Mouse (Mus musculus): Measurements from ENCODE around the gene Nnat.

Gene Nnat

DNA sequence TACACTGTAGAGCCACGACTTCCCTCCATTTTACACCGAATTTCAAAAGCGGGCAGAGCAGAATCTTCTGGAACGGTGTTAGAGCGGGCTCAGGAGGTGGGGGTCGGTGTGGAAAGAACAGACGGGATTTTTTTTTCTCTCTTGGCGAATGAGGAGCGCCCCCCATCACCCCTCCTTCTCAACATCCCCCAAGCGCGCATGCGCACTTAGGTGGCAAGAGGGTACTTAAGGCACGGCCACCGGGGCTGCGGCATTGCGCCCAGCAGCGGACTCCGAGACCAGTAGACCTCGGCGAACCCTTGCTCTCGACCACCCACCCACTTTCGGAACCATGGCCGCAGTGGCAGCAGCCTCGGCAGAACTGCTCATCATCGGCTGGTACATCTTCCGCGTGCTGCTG, at the start of gene Nnat:
Gene Nnat (plus strand): TSS at position 221 of the 400 bp plus-strand sequence.
- DNase-seq, result no peak

DNA sequence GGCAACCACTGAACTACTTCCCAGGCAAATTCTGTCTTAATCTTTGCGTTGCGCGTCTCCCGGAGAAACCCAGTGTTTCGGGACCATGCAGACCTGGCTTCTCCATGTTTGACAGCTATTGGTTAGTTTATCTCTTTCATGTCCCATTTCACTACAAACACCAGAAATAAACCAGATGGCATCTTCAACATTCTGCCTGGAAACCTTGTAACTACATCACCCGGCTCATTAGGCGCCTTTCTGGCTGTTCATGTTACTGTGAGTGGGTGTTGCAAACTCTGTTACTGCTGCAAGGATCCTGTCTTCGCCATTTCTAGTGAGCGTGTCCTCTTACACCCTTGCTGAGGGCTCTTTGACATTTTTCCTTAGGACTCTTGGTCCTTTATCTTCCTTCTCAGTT, 47.0 kb upstream of the Nnat start:
- no peak for DNase-seq

DNA sequence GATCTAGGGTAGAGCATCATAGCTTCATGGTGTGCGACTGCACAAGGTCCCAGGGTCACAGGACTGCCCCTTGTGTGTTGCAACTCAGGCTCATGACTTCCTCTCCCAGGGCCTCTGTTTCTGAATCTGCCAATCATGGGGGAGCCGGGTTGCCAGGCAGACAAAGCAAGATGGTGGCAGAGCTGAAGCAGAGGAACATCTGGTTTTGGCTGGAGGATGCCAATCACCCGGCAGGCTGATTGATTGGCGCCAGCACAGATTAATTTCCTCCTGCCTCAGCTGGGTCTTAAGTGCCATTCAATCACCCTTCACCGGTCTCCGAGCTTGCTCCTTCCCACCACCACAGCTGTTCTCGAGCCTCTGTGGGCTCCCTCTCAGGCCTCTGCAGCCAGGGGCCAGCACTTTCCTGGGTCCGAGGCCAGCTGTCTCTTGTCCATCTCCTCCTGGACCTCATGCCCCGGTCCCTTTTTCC, 46.1 kb upstream of the Nnat start:
- DNase-seq, result peak in 1 of 2 experiments; percentile 5

DNA sequence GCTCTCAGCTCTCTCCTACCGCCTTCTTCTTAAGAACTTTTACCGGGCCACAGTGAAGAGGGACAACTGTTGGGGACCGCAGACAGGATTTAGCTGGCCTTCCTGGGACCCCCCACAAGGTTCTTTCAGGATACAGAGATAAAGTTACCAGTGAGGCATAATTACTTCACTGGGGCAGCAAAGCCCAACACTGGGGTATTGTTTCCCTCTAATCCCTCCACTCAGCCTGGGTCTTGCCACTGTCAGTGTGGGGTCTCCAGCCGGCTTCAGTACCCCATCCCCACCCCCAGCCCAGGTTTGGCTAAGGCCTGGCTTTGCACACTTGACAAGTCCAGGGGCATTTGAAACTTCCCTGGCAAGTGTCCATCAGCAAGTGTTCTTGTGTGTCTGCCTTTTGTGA, 45.5 kb upstream of the Nnat start:
- no peak for DNase-seq

DNA sequence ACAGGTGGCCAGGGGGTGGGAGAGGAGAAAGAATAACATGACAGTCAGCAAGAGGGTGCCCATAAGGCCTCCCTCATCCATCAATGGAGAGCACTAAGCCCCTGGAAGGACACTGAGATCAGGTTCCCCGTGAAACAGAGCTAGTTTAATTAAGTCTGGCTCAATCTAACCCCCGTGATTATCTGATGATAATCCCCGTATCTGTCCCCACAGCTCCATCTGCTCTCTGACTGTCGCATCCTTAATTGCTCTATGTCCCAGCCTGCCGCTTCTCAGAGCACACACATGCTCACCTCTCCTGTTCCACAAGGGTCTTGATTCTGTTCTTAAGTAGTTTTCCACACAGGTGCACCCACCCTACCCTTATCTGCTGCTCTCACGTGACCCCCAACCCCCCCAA, 42.4 kb upstream of the Nnat start:
- no peak for DNase-seq

DNA sequence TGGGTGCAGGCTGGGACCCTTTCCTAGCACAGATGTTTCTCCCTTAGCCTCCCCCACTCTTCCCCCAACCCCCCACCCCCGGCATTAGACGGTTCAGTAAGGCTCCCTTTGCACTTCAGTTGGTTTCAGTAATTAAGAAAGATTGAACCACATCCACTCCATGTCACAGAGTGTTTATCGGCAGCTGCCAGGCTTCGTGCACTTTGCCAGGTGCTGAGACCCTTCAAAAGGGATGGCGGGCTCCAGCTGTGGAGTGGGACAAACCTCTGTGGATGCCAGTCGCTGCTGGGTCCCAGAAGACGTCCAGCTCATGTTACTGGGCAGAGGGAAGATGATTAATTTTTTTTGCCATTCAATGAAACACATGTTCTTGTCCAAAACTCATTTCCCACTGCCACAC, 41.4 kb upstream of the Nnat start:
- no peak for DNase-seq

DNA sequence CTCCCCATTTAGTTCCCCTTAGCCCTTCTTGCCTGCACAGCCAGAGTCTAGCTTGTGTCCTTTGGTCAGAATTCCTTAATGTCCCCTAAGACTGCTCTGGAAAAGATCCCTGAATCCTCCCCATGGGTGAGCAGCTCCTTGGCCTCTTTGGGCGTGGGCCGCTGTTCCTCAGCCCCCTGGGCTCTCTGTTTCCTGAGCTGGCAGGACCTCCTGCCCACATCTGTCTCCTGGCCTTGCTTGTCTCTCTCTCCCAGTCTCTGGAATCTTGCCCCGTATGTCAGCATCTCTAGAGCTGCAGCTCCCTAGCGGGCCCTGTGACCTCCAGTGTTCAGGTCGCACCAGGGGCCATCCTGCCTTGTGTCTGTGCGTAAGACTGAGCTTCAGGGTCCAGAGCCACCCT, 40.4 kb upstream of the Nnat start:
- DNase-seq, result no peak

DNA sequence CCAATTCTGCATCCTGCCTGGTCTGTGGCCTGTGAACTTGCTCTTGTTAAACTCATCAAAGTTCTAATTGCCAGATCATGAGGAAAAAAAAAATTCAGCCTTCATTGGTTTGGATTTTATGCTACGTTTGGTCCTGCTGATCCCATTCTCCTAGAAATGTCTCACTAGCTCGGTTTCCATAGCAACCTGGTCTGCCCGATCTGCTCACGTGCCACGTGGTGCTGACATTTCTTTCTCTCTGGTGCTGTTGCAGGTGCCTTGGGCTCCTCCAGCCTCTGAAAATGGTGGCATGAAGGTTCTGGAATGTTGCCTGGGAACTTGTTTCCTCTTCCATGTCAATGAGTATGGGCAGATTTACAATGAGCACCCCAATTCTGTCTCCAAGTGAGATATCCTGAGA, 39.4 kb upstream of the Nnat start:
- no peak for DNase-seq

DNA sequence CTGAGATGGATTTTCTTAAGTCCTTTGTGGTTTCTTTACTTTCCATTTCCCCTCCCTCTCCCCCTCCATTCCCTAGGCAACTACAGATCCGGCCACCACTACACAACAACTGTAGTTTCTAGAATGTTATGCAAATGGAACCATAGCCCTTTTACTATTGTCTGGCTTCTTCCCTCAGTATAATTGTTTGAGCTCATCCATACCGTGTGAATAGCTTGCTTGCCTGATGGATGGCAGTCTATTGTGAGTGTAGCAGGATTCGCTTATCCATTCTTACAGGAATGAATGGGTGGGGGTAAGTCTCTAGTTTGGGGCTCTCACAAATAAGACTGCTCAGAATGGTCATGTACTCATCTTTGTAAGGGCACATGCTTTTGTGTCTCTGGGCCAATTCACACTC, 37.3 kb upstream of the Nnat start:
- DNase-seq, result no peak

DNA sequence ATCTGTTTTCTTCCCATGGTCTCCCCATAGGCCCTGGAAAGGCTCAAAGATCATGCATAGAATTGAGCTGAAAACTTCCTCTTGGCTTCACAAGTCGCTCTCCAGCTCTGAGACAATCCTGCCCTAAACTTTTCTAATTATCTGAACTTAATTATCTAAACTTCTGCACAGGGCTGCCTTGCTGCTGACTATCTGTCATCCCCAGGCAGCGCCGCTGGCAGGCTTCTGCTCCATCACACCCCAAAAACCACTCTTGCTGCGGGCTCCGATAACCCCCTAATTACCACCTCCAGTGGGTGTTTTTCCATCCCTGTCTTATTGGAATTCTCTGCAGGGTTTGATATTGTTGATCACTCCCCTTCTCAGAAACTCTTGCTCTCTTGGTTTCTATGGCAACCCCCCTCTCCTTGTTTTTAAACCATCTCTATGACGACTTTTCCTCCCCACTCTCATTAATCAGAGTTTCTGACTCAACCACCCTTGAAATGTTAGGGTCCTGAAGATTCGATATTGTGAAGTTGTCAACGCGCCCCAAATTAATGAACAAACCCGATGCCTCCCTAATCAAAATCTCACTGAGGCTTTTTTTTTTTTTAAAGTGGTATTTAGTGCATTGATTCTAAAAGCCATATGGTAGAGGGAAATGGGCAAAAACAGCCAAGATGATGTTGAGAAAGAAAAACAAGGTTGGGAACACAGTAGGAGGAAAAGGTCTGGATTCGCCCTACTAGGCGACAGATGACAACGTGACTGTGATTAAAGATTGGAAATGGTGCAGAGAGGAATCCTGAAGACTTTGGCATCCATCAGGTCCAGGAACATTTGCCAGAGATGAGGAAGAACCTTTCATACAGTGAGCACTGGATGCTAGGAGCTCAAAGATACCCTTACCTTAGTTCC, 29.6 kb upstream of the Nnat start:
- no peak for DNase-seq

DNA sequence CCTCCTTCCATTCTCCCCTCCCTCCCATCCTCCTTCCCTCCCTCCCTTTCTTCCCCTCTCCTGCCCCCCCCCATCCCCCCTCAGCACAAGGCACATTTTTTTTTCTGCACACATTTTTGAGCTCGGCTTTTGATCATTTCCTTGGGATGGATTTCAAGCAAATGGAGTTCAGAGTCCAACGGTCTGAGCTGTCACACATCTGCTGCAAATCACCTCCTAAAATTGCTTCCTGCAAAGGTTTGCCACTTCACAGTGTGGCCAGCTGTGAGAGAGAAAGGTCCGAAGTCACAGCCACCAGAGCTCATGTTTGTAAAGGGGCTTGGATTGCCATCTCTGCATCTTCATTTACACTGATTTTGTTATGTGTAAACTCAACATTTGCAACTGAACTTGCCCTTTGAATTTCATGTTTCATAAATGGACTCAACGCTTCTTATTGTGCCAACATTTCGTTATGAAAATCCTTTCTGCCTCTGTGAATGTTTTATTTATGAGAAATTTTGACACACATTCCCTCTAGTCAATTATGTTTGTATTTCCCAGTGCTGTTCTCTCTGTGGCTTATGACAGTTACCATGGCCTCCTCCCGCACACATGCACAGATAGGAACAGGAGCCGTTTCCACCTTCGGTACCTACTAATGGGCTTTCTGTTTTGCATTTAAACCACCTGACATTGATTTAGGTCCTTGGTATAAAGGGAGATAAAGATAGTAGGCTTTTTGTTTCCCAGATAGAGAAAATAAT, 28.0 kb upstream of the Nnat start:
- no peak for DNase-seq

DNA sequence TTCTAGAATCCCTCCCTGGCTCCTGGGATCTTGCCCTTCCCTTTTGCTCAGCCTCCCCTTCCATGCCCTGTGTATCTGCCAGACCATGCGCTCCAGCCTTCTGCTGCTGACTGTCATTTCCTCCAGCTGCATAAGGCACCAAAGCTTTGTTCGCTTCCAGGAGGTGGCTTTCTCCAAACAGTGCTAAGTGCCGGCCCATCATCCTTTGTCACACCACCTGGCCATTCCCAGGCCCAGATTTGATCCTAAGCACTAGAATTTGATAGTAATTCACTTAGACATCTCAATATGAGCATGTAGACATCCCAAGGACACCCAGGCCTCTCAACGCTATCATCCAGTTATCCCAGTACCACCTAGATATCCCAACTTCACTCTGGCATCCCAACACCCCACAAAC, 25.7 kb upstream of the Nnat start:
- DNase-seq, result no peak

DNA sequence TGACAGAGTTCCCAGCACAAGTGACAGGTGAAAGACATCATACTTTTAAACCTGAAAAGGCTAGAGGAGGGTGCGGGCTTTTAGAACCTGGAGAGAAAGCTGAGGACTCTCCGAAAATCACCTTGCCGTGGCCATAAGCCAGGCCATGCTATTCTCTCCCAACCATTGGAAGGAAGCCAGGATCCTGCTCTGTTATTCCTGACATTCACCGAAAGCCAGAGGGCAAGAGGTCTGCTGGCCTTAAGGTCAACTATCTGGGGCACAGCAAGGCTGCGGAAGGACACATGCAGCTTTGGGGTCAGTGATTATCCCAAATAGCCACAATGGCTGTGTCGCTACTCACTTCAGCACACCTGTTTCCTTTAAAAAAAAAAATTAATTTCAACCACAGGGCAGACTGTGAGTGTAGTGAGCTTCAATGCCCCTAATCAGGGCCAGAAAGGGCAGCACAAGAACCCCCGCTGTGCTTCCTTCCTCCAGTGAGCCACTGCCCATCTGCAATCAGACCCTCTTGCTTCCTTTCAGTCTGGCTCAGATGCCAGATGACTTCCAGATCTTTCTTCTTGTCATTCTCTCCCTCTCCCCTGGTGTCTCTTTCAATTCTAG, 23.3 kb upstream of the Nnat start:
- DNase-seq, result no peak

DNA sequence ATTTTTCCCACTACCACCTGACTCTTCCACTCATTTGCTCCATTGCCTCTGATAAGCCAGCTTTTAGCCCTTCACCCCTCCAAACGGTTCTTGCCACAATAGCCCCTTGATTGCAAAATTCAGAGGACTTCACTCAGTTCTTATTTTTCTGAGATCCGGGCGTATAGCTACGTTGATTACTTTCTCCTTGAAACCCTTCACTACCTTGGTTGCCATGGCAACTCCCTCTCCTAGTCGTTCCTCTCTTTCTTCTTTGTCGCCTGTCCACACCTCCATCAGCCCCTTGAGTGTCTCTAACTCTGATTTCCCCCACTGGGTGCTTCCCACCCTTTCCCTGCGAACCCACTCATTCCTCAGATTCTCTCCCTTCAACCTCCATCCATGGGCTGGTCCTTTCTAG, 22.8 kb upstream of the Nnat start:
- DNase-seq, result no peak

DNA sequence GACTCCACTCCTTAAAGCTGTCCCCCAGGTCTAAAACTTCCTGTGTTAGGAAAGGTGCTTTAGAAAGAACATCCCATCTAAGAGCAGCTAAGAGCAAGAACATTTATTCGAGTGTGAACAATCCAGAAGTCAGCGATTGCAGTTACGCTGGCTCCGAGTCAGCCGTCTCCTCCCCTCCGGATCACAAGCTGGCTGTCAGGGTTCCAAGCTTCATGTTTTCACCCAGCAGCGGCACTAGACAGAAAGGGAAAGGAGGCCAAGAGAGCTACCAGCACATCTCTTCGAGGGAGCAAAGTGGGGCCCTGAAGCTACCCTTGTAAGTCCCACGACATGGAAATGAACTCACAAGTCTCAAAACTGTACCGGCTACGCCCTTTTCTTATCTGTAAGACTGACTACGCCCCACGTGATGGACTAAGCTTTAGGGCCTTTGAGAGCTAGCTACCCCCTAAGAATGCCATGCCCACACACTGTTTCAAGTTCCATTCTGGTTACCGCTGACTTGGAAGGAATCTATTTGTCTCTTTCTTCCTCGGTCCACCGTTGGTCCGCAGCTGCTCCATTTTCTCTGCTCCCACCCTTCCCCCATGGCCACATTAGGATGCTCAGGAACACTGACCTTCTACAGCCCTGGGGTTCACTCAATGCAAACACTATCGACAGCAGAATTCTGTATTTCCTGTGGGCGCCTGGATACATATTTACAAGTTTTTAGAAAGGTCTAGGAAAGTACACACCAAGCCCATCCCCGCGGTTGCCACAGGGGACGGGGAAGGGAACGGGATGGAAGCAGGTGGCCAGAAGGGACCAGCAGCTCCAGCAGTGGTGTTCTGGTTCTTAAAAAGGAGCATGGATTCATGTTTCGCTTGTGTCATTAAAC, 19.6 kb upstream of the Nnat start:
- peak; percentile 45 to 62 for DNase-seq

DNA sequence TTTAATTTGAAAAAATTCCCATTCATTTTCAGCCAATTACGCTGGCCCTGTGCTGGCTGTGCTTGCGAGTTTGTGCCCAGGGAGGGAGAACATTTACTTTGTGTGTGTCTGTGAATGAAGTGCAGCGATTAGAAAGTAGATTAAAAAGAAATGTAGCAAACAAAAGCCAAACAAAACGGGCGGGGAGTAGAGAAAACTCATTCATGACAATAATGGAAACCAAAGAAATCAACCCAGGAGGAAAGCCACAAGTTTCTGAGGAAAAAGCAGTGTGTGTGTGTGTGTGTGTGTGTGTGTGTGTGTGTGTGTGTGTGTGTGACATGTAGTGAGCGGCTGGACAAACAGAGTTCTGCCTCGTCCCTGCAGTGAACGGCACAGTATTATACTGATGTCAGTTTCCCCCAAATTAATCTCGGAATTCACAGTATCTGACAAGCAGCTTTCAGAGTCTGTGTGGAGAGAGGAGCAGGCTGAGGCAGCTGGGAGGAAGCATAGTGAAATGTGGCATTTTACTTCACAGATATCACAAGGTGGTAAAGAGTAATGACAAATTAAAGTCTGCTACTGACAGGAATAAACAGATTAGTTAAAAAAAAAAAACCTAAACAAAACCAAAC, 18.8 kb upstream of the Nnat start:
- no peak for DNase-seq

DNA sequence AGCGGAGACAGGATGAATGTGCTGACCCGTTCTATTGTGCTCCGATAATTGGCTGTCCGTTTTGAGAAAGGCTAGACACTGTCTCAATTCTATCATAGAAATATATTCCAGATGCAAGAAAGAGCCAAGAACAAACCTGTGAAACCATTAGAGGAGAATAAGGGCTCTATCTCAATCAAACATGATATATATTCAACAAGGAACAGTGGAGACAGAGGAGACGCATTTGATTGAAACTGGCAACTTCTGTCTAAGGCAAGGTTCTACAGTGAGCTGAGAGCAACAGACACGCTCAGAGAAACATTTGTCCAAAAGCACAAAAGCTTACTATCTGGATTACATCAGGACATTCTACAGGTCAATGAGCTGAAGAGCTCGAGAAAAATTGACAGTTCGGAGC, 18.2 kb upstream of the Nnat start:
- DNase-seq, result no peak

DNA sequence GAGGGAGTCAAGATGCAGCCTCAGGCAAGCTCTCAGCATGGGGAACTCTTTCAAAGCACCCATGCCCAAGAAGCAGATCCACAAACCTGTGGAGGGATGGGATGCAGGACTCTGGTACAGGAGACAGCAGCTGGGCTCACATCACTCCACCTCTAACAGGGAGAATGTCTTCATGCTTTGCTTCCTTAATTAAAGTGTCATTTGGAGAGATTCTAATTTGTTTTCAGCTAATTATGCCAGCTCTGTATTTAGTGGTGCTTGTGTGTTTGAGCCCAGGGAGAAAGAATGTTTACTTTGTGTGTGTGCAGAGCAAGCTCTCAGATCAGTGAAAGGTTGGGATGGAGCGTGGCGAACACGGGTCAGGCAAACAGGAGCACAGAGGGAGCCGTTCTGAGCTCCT, 17.5 kb upstream of the Nnat start:
- DNase-seq, result no peak

DNA sequence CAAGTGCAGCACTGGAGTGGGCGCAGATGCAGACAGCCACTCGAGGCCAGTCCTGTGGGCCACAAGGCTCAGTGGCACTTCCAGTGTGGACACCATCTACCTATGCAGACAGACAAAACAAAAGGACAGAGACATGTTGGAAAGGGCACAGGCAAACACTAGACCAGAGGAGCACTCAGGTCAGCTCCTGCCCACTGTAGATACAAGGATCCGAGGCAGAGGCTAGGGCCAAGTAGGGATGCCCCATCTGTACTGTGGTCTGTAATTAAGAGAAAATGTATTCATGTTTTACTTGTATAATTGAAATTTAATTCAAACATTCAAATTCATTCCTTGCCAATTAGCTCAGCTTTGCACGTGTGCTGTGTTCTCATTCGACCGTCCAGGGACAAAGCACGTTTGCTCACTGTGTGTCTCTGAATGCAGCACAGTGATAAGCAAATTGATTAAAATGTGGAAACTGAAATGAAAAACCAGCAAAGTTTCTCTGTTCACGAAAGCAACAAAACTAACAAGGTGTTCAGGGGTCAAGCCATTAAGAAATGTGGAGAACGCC, 15.5 kb upstream of the Nnat start:
- no peak for DNase-seq

DNA sequence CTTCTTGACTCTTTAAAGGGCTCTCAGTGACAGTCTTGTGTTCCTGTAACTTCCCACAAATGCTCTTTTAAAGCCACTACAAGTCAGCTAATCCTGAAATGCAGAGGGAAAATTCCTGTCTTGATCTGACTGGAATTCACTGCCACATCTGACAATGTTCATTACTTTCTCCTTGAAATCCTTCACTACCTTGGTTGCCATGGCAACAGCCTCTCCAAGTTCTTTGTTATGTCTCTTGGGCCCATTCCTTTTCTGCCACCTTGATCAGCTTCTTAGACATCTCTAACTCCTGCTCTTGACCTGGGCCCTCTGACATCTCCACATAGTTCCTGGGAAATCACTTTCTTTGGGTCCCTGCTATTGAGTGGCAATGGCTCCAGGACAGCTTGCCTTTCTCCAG, 13.2 kb upstream of the Nnat start:
- no peak for DNase-seq

DNA sequence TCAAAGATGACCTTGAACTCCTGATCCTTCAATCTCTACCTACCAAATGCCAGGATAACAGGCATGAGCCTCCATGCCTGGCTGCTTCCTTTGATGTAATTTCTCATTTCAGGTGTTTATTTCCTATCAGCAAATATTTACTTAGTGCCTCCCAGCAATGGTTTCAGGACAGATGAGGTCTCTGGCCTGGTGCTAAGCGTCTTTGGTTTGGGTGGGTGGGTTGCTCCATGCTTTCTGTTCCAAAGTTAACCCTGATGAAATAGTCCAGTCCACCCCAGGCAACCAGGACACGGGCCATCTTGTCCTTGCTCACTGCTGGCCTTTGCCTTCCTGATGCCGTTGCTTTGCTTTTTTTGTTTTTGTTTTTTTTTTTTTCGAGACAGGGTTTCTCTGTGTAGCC, 9.6 kb upstream of the Nnat start:
- no peak for DNase-seq

Data from lung, adult 18-20 months (tissue).